Mouse (Mus musculus) testis, adult 2 months (tissue): ENCODE data around the gene Npl.

ENCODE experiments used
- CTCF ChIP-seq: fragments of 200-500 bp; IDR thresholded peaks from 2 replicates; pipeline ENCODE4 v1.5.1; 2012; ENCODE audit warnings: low read depth, mild to moderate bottlenecking, inconsistent platforms, low read length, moderate library complexity; ENCODE audit not compliant: control insufficient read depth, insufficient read depth, insufficient replicate concordance
- POLR2A ChIP-seq: fragments of 200-500 bp; IDR thresholded peaks from 2 replicates; pipeline ENCODE4 v1.6.1; 2012; ENCODE audit warnings: low read depth, mild to moderate bottlenecking, inconsistent platforms, low read length, moderate library complexity; ENCODE audit not compliant: control insufficient read depth

GRCm38 (mm10) chr1:153585752-153586151, 35.9 kb upstream of the Npl start:
- TF ChIP-seq CTCF (no peak), POLR2A (no peak)
